In the genomic region with DNA sequence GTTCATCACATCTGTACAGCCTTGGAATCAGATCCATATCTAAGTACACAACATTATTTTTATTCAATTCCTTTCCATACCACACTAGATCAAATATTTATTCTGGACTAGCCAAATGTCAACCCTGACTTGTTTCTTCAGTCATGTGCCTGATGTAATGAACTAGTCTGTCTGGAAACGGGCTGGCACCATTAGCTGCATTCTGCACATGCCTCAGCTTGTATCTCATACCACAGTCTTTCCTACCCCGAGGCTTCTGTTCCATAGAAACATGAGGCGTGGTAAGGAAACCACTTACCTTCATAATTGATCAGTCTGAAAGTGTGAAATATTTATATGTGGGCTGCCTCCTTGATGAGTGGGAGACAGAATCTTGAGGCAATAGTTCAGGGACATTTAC, we compare ENCODE assay signal across 13 mouse cellular contexts.
DNase-seq lines count a peak whose midpoint lies in the region.
"Had no signal": no experiment of that assay in that cellular context is flagged by ENCODE, and none has a peak within 500 bp of the region (broad histone marks: within the 10 kb centered on the region; RNA-seq: fewer than 3 reads in every experiment).

No protein-coding gene starts in this region.

- DNase-seq in embryo, embryonic 11.5 days (ENCODE audit: low read depth, low spot score): peak; percentile 1
- no peak for DNase-seq in embryo, embryonic 10.5 days (ENCODE audit: low spot score)
- DNase-seq in urinary bladder, postnatal 36 days (ENCODE audit: low spot score in 2 of 2): peak; percentile 11 to 26
- DNase-seq in urinary bladder, postnatal 4 days (ENCODE audit: low spot score in 2 of 2): no peak
- peak; percentile 87 for DNase-seq in gonadal fat pad, adult 2 months (ENCODE audit: low read depth)
- no peak for DNase-seq in adrenal gland, postnatal 36 days
- no peak for DNase-seq in cerebellum, postnatal 36 days
- DNase-seq: cerebellum, adult 8-10 months; forebrain, postnatal 0 days; gastrocnemius, adult 2 months; kidney, postnatal 4 days; liver, embryonic 13.5 days; thymus, postnatal 25 days had no signal

Comparison
In these comparisons a context has a peak if more than half of its experiments do, and no peak if none do; other contexts are left out.
1. DNase-seq: peak in embryo, embryonic 11.5 days (single experiment), urinary bladder, postnatal 36 days (2 of 2) and gonadal fat pad, adult 2 months (single experiment); none in embryo, embryonic 10.5 days (single experiment), urinary bladder, postnatal 4 days (0 of 2), adrenal gland, postnatal 36 days (0 of 2) and cerebellum, postnatal 36 days (0 of 2).